Mouse (Mus musculus) myocyte (in vitro differentiated cells): ENCODE results near the gene Rnaseh2b. TPM values are rescaled to one million over a fixed set of nuclear protein-coding genes. Genes with fewer than 3 reads are reported as not detected.

ENCODE experiments used
- H3K27me3 ChIP-seq: one replicate; pipeline ENCODE4 v1.6.1; 2011; ENCODE audit not compliant: control insufficient read depth, insufficient read depth, insufficient read length
- H3K36me3 ChIP-seq: one replicate; pipeline ENCODE4 v1.6.1; 2011; ENCODE audit not compliant: control insufficient read depth, insufficient read depth
- H3K4me2 ChIP-seq: one replicate; pipeline ENCODE4 v1.6.1; 2011; ENCODE audit warnings: low read depth, control low read depth
- H3K4me3 ChIP-seq: one replicate; pipeline ENCODE4 v1.5.1; 2011; ENCODE audit warnings: mild to moderate bottlenecking, control low read depth, moderate library complexity
- H3K79me2 ChIP-seq: one replicate; pipeline ENCODE4 v1.6.1; 2011; ENCODE audit not compliant: control insufficient read depth, insufficient read depth
- H3ac ChIP-seq: one replicate; pipeline ENCODE4 v1.6.1; 2011; ENCODE audit not compliant: control insufficient read depth, insufficient read length
- CEBPB ChIP-seq: IDR thresholded peaks from 2 replicates; pipeline ENCODE4 v1.6.1; 2011; ENCODE audit warnings: mild to moderate bottlenecking, moderate library complexity; ENCODE audit not compliant: poor library complexity, insufficient read depth, severe bottlenecking
- E2F4 ChIP-seq: IDR thresholded peaks from one replicate; pipeline ENCODE4 v1.6.1; 2011; ENCODE audit warnings: mild to moderate bottlenecking, control low read depth, moderate library complexity; ENCODE audit not compliant: insufficient read depth
- MAX ChIP-seq: IDR thresholded peaks from one replicate; pipeline ENCODE4 v1.6.1; 2011; ENCODE audit warnings: low read depth, mild to moderate bottlenecking, control low read depth
- MYOD1 ChIP-seq, 3 experiments: IDR thresholded peaks; one replicate each; pipeline ENCODE4 v1.6.1; 2011; ENCODE audit warnings: control low read depth in 2 of 3, low read depth in 2 of 3, mild to moderate bottlenecking in 2 of 3, moderate library complexity in 1 of 3; ENCODE audit not compliant: insufficient read length in 2 of 3, control insufficient read depth in 1 of 3
- MYOG ChIP-seq, 3 experiments: IDR thresholded peaks; one replicate each; pipeline ENCODE4 v1.6.1; 2011; ENCODE audit warnings: control low read depth in 2 of 3, low read depth in 2 of 3, mild to moderate bottlenecking in 2 of 3; ENCODE audit not compliant: insufficient read length in 2 of 3, control insufficient read depth in 1 of 3, insufficient read depth in 1 of 3
- POLR2A ChIP-seq: IDR thresholded peaks from one replicate; pipeline ENCODE4 v1.6.1; 2011; ENCODE audit warnings: low read depth, mild to moderate bottlenecking, control low read depth, moderate library complexity; ENCODE audit not compliant: insufficient read length
- POLR2AphosphoS2 ChIP-seq: IDR thresholded peaks from one replicate; pipeline ENCODE4 v1.6.1; 2011; ENCODE audit warnings: low read depth, control low read depth; ENCODE audit not compliant: insufficient read length
- REST ChIP-seq: IDR thresholded peaks from one replicate; pipeline ENCODE4 v1.6.1; 2011; ENCODE audit warnings: mild to moderate bottlenecking, control low read depth, moderate library complexity; ENCODE audit not compliant: insufficient read depth, insufficient read length
- SRF ChIP-seq: IDR thresholded peaks from one replicate; pipeline ENCODE4 v1.6.1; 2011; ENCODE audit warnings: low read depth; ENCODE audit not compliant: control insufficient read depth, insufficient read length
- TCF12 ChIP-seq: IDR thresholded peaks from one replicate; pipeline ENCODE4 v1.6.1; 2011; ENCODE audit warnings: mild to moderate bottlenecking, control low read depth; ENCODE audit not compliant: poor library complexity, insufficient read depth, severe bottlenecking
- TCF3 ChIP-seq: IDR thresholded peaks from one replicate; pipeline ENCODE4 v1.6.1; 2011; ENCODE audit warnings: low read depth, control low read depth; ENCODE audit not compliant: insufficient read length
- USF1 ChIP-seq: IDR thresholded peaks from one replicate; pipeline ENCODE4 v1.6.1; 2011; ENCODE audit warnings: low read depth, mild to moderate bottlenecking, control low read depth, moderate library complexity
- polyA plus RNA-seq: library from polyadenylated mRNA; unstranded; fragments of >200 nt; fragmentation: generic; extraction: Trizol; gene quantifications from one replicate; pipeline ENCODE4 v1.2.1, GENCODE M21; 2012; ENCODE audit warnings: missing spikeins

Gene Rnaseh2b
- polyA plus RNA-seq, 1 experiment: 7.4 TPM

DNA sequence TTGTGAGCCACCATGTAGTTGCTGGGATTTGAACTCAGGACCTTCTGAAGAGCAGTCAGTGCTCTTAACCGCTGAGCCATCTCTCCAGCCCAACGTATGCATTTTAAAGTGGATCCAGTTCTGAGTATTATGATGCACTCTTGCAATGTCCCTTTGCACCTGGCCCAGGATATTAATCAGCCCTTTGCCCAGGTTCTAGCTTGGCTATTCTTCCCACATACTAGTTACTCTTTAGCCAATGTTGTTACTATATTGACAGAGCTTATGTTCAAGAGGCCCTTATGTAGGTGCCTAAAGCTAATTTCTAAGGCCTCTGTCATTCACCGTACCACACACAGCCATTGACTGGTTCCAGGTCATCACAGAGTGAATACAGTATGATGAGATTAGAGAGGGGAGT, 3.7 kb upstream of the Rnaseh2b start:
- no peak overlapping the region for H3ac ChIP-seq
- H3K79me2 ChIP-seq: no peaks in the 10 kb centered on the region
- no peak overlapping the region for H3K4me2 ChIP-seq
- no peaks in the 10 kb centered on the region for H3K36me3 ChIP-seq
- H3K27me3 ChIP-seq: peaks cover 7% of the 10 kb centered on the region
- TF ChIP-seq TCF12 (no peak), TCF3 (no peak), MAX (no peak), MYOG (IDR thresholded peaks at IDR 0.05; ENCODE audit: control insufficient read depth in 1 of 3, insufficient read depth in 1 of 3, insufficient read length in 2 of 3, low read depth in 2 of 3) (no peak), SRF (no peak), POLR2AphosphoS2 (no peak), USF1 (no peak), MYOD1 (IDR thresholded peaks at IDR 0.05; ENCODE audit: control insufficient read depth in 1 of 3, insufficient read length in 2 of 3, low read depth in 2 of 3) (no peak), REST (no peak), E2F4 (no peak)
- no peak overlapping the region for H3K4me3 ChIP-seq

DNA sequence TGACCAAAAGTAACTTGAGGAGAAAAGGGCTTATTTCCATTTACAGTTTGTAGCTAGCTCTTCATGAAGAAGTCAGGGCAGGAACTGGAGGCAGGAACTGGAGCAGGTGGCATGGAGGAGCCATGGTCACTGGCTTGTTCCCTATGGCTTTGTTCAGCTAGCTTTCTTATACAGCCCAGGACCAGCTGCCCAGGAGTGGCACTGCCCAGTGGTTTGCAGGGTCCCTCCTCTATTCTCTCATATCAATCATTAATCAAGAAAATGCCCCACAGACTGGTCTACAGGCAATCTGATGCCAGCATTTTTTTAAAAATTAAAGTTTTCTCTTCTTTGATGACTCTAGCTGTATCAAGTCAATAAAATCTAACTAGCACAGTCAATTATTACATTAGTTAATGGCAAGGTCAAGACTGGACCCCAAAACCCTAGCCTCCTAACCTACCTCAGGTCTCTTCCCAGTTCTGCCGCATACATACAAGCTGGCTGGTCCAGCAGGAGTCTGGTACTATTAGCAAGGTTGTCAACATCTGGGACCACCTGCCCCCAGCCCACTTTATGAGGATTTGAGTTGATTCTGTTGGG, 892 bp upstream of the Rnaseh2b start:
- H3ac ChIP-seq: no peak overlapping the region
- no peak overlapping the region for H3K4me2 ChIP-seq
- no peak for TF ChIP-seq POLR2A
- no peak for TF ChIP-seq TCF3
- TF ChIP-seq REST: no peak
- no peak for TF ChIP-seq POLR2AphosphoS2
- TF ChIP-seq TCF12: no peak
- no peak for TF ChIP-seq MYOD1 (IDR thresholded peaks at IDR 0.05; ENCODE audit: control insufficient read depth in 1 of 3, insufficient read length in 2 of 3, low read depth in 2 of 3)
- no peak for TF ChIP-seq USF1
- no peak for TF ChIP-seq SRF
- no peak for TF ChIP-seq CEBPB
- no peak for TF ChIP-seq MYOG (IDR thresholded peaks at IDR 0.05; ENCODE audit: control insufficient read depth in 1 of 3, insufficient read depth in 1 of 3, insufficient read length in 2 of 3, low read depth in 2 of 3)
- no peak for TF ChIP-seq MAX
- TF ChIP-seq E2F4: no peak
- no peak overlapping the region for H3K4me3 ChIP-seq
- H3K79me2 ChIP-seq: no peaks in the 10 kb centered on the region
- H3K36me3 ChIP-seq: no peaks in the 10 kb centered on the region
- H3K27me3 ChIP-seq: peaks cover 7% of the 10 kb centered on the region

DNA sequence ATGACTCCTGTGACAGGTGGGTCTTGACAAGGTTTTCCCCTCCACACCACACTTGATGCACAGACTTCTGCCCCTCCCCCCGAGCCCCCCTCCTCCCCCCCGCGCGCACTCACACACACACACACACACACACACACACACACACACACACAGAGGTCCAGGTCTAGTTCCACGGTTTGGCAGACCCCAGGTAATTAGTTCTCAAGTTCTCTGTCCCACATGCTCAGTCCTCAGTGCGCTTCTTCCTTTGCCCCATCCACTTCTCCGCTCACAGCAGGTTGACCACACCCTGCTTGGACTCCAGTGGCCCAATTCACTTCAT, 262 bp upstream of the Rnaseh2b start:
- H3ac ChIP-seq: no peak overlapping the region
- H3K4me3 ChIP-seq: no peak overlapping the region
- TF ChIP-seq MYOD1 (IDR thresholded peaks at IDR 0.05; ENCODE audit: control insufficient read depth in 1 of 3, insufficient read length in 2 of 3, low read depth in 2 of 3) (no peak), TCF12 (no peak), USF1 (no peak)
- H3K27me3 ChIP-seq: peaks cover 7% of the 10 kb centered on the region
- H3K4me2 ChIP-seq: no peak overlapping the region
- no peaks in the 10 kb centered on the region for H3K36me3 ChIP-seq
- H3K79me2 ChIP-seq: no peaks in the 10 kb centered on the region

DNA sequence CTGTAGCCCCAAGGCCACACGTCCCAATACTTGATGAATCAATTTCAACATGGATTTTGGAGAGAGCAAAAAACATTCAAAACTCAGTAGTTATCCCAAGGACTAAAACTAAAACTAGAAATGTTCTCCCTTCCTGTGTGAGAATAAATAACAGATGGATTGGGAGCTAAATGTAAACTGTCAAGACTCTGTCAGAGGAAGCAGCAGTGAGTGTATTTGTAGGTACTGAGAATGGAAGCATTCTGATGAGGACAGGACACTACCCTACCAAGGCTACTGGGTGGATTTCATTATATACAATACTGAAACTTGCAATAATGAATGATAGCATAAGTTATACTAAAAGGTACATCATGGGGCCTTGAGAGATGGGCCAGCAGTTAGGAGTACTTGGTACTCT, 6.4 kb downstream of the Rnaseh2b start:
- H3K27me3 ChIP-seq: no peaks in the 10 kb centered on the region
- H3K79me2 ChIP-seq: no peaks in the 10 kb centered on the region
- no peak overlapping the region for H3K4me3 ChIP-seq
- no peaks in the 10 kb centered on the region for H3K36me3 ChIP-seq
- H3K4me2 ChIP-seq: no peak overlapping the region
- H3ac ChIP-seq: no peak overlapping the region
- no peak for TF ChIP-seq REST
- TF ChIP-seq SRF: no peak
- TF ChIP-seq E2F4: no peak
- TF ChIP-seq POLR2A: no peak
- TF ChIP-seq TCF12: no peak
- no peak for TF ChIP-seq CEBPB
- no peak for TF ChIP-seq USF1
- no peak for TF ChIP-seq MAX
- TF ChIP-seq TCF3: no peak
- no peak for TF ChIP-seq MYOD1 (IDR thresholded peaks at IDR 0.05; ENCODE audit: control insufficient read depth in 1 of 3, insufficient read length in 2 of 3, low read depth in 2 of 3)
- TF ChIP-seq MYOG (IDR thresholded peaks at IDR 0.05; ENCODE audit: control insufficient read depth in 1 of 3, insufficient read depth in 1 of 3, insufficient read length in 2 of 3, low read depth in 2 of 3): no peak
- TF ChIP-seq POLR2AphosphoS2: no peak

DNA sequence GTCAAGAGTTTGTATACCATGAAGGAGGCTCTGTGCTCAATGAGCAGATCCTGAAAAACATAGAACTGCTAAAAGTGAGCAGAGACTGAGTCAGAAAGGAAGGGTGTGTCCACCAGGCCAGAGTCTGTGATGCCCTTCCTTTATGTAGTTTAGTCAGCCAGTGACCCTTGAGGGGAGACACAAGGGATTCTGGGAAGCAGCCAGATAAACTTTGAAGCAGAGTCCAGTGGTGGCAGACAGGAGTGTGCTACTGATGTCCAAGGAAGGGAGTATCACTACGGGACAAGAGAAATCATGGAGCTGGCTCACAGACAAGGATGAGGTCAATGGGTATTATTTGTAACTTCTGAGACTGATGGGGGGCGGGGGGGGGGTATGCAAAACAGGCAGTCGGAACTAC, 7.6 kb downstream of the Rnaseh2b start:
- no peaks in the 10 kb centered on the region for H3K27me3 ChIP-seq
- H3K4me3 ChIP-seq: no peak overlapping the region
- no peak overlapping the region for H3ac ChIP-seq
- no peaks in the 10 kb centered on the region for H3K79me2 ChIP-seq
- no peaks in the 10 kb centered on the region for H3K36me3 ChIP-seq
- no peak overlapping the region for H3K4me2 ChIP-seq
- TF ChIP-seq MYOG (IDR thresholded peaks at IDR 0.05; ENCODE audit: control insufficient read depth in 1 of 3, insufficient read depth in 1 of 3, insufficient read length in 2 of 3, low read depth in 2 of 3) (no peak), TCF12 (no peak), POLR2AphosphoS2 (no peak), SRF (no peak), USF1 (no peak), MYOD1 (IDR thresholded peaks at IDR 0.05; ENCODE audit: control insufficient read depth in 1 of 3, insufficient read length in 2 of 3, low read depth in 2 of 3) (no peak), MAX (no peak), REST (no peak), TCF3 (no peak), POLR2A (no peak), CEBPB (no peak), E2F4 (no peak)
